Mouse (Mus musculus) intestine, embryonic 16.5 days (tissue): ENCODE measurements around the gene Mgat5. TPM values are rescaled to one million over a fixed set of nuclear protein-coding genes. Genes with fewer than 3 reads are reported as not detected.

Source experiments
- ATAC-seq: fragments of 200-750 bp; cut with Nextera tagmentation; 2 replicates; pipeline ENCODE4 v1.8.0; 2017; ENCODE audit warnings: moderate TSS enrichment, moderate library complexity
- H3K27ac ChIP-seq: fragments of 300-500 bp; sonication (generic); 2 replicates; pipeline ENCODE4 v1.5.1; 2014; ENCODE audit warnings: mild to moderate bottlenecking, low read length
- H3K27me3 ChIP-seq: fragments of 300-500 bp; sonication (generic); replicated peaks from 2 replicates; pipeline ENCODE4 v1.6.1; 2014; ENCODE audit warnings: low read length, control low read depth, mixed read lengths; ENCODE audit not compliant: control insufficient read depth, insufficient read depth
- H3K36me3 ChIP-seq: fragments of 300-500 bp; sonication (generic); 2 replicates; pipeline ENCODE4 v1.6.1; 2014; ENCODE audit warnings: low read length, control low read depth; ENCODE audit not compliant: control insufficient read depth, insufficient read depth
- H3K4me1 ChIP-seq: fragments of 300-500 bp; sonication (generic); 2 replicates; pipeline ENCODE4 v1.6.1; 2014; ENCODE audit warnings: low read length, control low read depth, mixed read lengths; ENCODE audit not compliant: control insufficient read depth, insufficient read depth
- H3K4me2 ChIP-seq: fragments of 300-500 bp; sonication (generic); 2 replicates; pipeline ENCODE4 v1.6.1; 2014; ENCODE audit warnings: low read depth, low read length, control low read depth
- H3K4me3 ChIP-seq: fragments of 300-500 bp; sonication (generic); 2 replicates; pipeline ENCODE4 v1.5.1; 2014; ENCODE audit warnings: mild to moderate bottlenecking, low read length
- H3K9ac ChIP-seq: fragments of 300-500 bp; sonication (generic); 2 replicates; pipeline ENCODE4 v1.6.1; 2014; ENCODE audit warnings: low read depth, low read length
- H3K9me3 ChIP-seq: fragments of 300-500 bp; sonication (generic); 2 replicates; pipeline ENCODE4 v1.6.1; 2016; ENCODE audit warnings: low read length, control low read depth; ENCODE audit not compliant: control insufficient read depth
- WGBS: fragments of 180-500 bp; shearing (Covaris S2); extraction: QIAGEN DNeasy Blood & Tissue Kit; methylation state at CpG from one replicate; pipeline ENCODE4 v1.1.7; 2014; 5-methylcytosine and 5-hydroxymethylcytosine counted together
- polyA plus RNA-seq: library from polyadenylated mRNA; unstranded; fragments of >200 nt; fragmentation: Nextera tagmentation; extraction: Ambion mirVana; gene quantifications from 2 replicates; pipeline ENCODE4 v1.2.1, GENCODE M21; 2015

Mgat5 gene
- polyA plus RNA-seq, 1 experiment from 2014 or later, result 5.9 TPM

- peaks cover 6% of the 10 kb centered on the region for H3K36me3 ChIP-seq
- H3K27me3 ChIP-seq, result no peaks in the 10 kb centered on the region
- H3K4me1 ChIP-seq, result peaks cover 18% of the 10 kb centered on the region
- 88% methylated on average over 2 of the region's 2 CpGs for WGBS
- H3K27ac ChIP-seq, result no peak overlapping the region
- H3K9ac ChIP-seq, result no peak overlapping the region
- no peak overlapping the region for H3K4me3 ChIP-seq
- no peak overlapping the region for H3K4me2 ChIP-seq
- ATAC-seq, result no peak
- no peaks in the 10 kb centered on the region for H3K9me3 ChIP-seq
Measured at GRCm38 (mm10) chr1:127394716-127395115, 189.9 kb downstream of the Mgat5 start.

- H3K9ac ChIP-seq, result no peak overlapping the region
- no peak overlapping the region for H3K4me2 ChIP-seq
- H3K4me3 ChIP-seq, result no peak overlapping the region
- WGBS, result 88% methylated on average over 5 of the region's 5 CpGs
- peaks cover 18% of the 10 kb centered on the region for H3K4me1 ChIP-seq
- no peaks in the 10 kb centered on the region for H3K27me3 ChIP-seq
- H3K36me3 ChIP-seq, result no peaks in the 10 kb centered on the region; the same call in 1 of the 2 replicates
- H3K27ac ChIP-seq, result peak overlapping the region; percentile 46
- H3K9me3 ChIP-seq, result no peaks in the 10 kb centered on the region
- ATAC-seq, result no peak
Measured at GRCm38 (mm10) chr1:127395724-127396123, 190.9 kb downstream of the Mgat5 start.

DNA sequence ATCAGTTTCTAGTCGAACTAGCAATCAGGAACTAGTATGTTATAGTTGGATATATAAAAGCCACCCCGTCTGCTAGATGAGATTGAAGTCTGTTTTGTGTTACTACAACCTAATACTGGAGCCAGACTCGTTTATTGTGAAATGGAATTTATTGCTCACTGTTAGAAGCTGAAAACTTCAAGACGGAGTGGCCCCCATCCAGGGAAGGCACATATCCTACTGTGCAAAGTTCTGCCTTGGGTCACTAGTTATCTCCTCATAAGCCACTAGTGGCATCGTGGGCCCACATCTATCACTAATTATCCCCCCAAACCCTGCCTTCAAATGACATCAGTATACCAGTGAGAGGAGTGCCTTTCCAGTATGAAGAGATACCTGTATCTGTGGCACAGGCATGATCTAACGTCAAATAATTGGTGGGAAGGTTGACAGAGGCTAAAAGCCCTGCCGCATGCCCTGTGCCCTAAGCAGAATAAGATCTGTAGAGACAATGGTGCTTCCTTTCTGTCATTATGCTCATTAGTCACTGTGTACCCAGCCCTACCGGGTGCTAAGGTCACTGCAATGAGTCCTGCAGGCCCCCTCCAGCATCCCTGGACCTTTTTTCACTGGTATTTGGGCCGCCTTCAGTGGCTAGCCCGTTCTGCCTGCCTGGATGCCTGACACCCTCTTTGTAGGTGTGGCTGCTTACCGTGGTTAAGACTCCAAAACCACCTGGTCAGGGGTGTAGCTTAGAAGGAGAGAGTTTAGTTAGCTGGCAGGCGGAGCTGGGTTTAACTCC, 191.9 kb downstream of the Mgat5 start:
- Histone ChIP-seq H3K9ac (no peak overlapping the region), H3K9me3 (no peaks in the 10 kb centered on the region), H3K27me3 (no peaks in the 10 kb centered on the region), H3K27ac (peak overlapping the region; percentile 83), H3K4me2 (peak overlapping the region; percentile 47), H3K4me1 (peaks cover 18% of the 10 kb centered on the region), H3K36me3 (no peaks in the 10 kb centered on the region), H3K4me3 (peak overlapping the region; percentile 25)
- 51% methylated on average over 12 of the region's 12 CpGs for WGBS
- peak; percentile 72 for ATAC-seq

DNA sequence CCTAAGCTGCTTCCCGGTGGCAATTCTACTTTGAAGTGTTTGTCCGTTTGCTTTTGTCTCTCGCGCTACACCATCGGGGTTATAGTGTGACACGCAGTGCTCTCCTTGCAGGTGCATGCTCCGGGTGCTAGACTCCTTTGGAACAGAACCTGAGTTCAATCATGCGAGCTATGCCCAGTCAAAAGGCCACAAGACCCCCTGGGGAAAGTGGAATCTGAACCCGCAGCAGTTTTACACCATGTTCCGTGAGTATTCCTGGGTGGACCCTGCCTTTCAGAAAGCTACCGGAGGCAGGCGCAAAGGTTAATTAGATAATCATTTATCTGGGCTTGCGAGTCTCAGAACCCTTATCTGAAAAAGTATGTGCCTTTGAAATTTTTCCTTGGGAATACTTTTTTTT, 192.6 kb downstream of the Mgat5 start:
- Histone ChIP-seq H3K27me3 (no peaks in the 10 kb centered on the region), H3K9me3 (no peaks in the 10 kb centered on the region), H3K4me1 (peaks cover 18% of the 10 kb centered on the region), H3K27ac (peak overlapping the region; percentile 83), H3K9ac (no peak overlapping the region), H3K4me3 (peak overlapping the region; percentile 25), H3K4me2 (peak overlapping the region; percentile 47), H3K36me3 (no peaks in the 10 kb centered on the region)
- ATAC-seq, result peak; percentile 67
- WGBS, result 63% methylated on average over 13 of the region's 13 CpGs

DNA sequence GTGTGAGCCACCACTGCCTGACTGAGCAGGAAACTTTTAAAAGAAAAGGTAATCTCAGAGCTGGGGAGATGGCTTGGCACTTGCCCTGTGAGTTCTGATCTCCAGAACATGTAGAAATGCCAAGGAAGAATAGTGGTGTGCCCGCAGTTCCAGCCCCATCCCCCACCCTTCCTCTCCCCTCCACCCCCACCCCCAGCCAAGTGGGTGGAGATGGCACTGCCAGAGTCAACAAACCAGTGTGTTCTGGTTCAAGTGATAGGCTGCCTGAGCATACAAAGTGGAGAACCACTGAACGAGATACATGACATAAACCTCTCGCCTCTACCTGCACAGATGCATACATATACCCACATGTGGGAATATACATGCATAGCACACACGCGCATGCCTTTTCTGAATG, 193.4 kb downstream of the Mgat5 start:
- no peak overlapping the region for H3K4me3 ChIP-seq
- no peak overlapping the region for H3K4me2 ChIP-seq
- no peaks in the 10 kb centered on the region for H3K27me3 ChIP-seq
- H3K9me3 ChIP-seq, result no peaks in the 10 kb centered on the region
- 89% methylated on average over 5 of the region's 5 CpGs for WGBS
- peaks cover 18% of the 10 kb centered on the region for H3K4me1 ChIP-seq
- ATAC-seq, result peak; percentile 10; the same call in 1 of the 2 replicates
- H3K9ac ChIP-seq, result no peak overlapping the region
- 0 out of 2 replicates have a peak, but pooled peaks cover 3% of the 10 kb centered on the region for H3K36me3 ChIP-seq
- H3K27ac ChIP-seq, result no peak overlapping the region; the same call in 1 of the 2 replicates

- Histone ChIP-seq H3K27me3 (no peaks in the 10 kb centered on the region), H3K4me1 (peaks cover 18% of the 10 kb centered on the region), H3K9me3 (no peaks in the 10 kb centered on the region), H3K4me2 (no peak overlapping the region), H3K9ac (no peak overlapping the region), H3K27ac (no peak overlapping the region), H3K36me3 (0 out of 2 replicates have a peak, but pooled peaks cover 4% of the 10 kb centered on the region), H3K4me3 (no peak overlapping the region)
- WGBS, result 55% methylated on average over 2 of the region's 2 CpGs
- no peak for ATAC-seq
Measured at GRCm38 (mm10) chr1:127400198-127400597, 195.4 kb downstream of the Mgat5 start.

GRCm38 (mm10) chr1:127400666-127401065, 195.9 kb downstream of the Mgat5 start:
- Histone ChIP-seq H3K27ac (no peak overlapping the region), H3K27me3 (no peaks in the 10 kb centered on the region), H3K9me3 (no peaks in the 10 kb centered on the region), H3K4me1 (peaks cover 18% of the 10 kb centered on the region), H3K4me2 (no peak overlapping the region), H3K4me3 (no peak overlapping the region), H3K36me3 (0 out of 2 replicates have a peak, but pooled peaks cover 4% of the 10 kb centered on the region), H3K9ac (no peak overlapping the region)
- no peak for ATAC-seq
- 44% methylated on average over 6 of the region's 6 CpGs for WGBS

- H3K36me3 ChIP-seq, result 0 out of 2 replicates have a peak, but pooled peaks cover 4% of the 10 kb centered on the region
- H3K9ac ChIP-seq, result no peak overlapping the region
- no peaks in the 10 kb centered on the region for H3K27me3 ChIP-seq
- no peak overlapping the region for H3K4me3 ChIP-seq
- no peak overlapping the region for H3K27ac ChIP-seq
- H3K4me2 ChIP-seq, result no peak overlapping the region
- H3K9me3 ChIP-seq, result no peaks in the 10 kb centered on the region
- peaks cover 3% of the 10 kb centered on the region; the same call in 1 of the 2 replicates for H3K4me1 ChIP-seq
- ATAC-seq, result no peak
- WGBS, result 65% methylated on average over 3 of the region's 3 CpGs
Measured at GRCm38 (mm10) chr1:127404655-127405054, 199.8 kb downstream of the Mgat5 start.

DNA sequence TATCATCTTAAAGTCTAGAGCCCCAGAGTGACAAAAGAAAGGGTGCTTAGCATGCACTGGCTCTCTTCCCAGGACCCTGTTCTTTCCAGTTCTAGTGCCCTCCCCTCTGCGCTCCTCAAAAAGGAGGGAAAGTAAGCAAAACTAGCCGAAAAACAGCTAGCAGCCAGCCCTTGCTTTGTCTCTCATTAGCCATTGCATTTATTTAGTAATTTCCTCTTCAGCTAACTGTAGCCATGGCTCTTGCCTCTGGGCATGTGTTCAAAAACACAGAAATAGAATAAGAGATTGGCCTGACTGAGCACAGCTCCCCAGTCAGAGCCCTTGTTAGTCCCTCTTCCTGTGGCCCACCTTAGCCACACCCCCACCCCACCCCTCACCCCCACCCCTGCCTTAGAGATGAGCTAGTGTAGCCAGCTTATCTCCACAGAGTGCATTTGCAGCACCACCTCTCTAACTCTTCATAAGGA, 204.2 kb downstream of the Mgat5 start:
- Histone ChIP-seq H3K36me3 (no peaks in the 10 kb centered on the region), H3K9ac (no peak overlapping the region), H3K9me3 (no peaks in the 10 kb centered on the region), H3K4me3 (no peak overlapping the region), H3K4me2 (no peak overlapping the region), H3K27ac (no peak overlapping the region), H3K4me1 (peaks cover 3% of the 10 kb centered on the region; the same call in 1 of the 2 replicates), H3K27me3 (no peaks in the 10 kb centered on the region)
- ATAC-seq, result peak; percentile 63
- 66% methylated on average over 2 of the region's 2 CpGs for WGBS
